Mouse (Mus musculus) neural tube, embryonic 13.5 days (tissue): Measurements from ENCODE around the gene Kmt2d. TPM values are rescaled to one million over a fixed set of nuclear protein-coding genes. Genes with fewer than 3 reads are reported as not detected.
"Not testable (repeated sequence)": the region's sequence is repeated elsewhere in the genome, so short reads cannot be mapped to it uniquely, and the experiment has no call there.

Source experiments
- ATAC-seq: fragments of 200-750 bp; cut with Nextera tagmentation; 2 replicates; pipeline ENCODE4 v1.8.0; 2017; ENCODE audit warnings: low read depth, mild to moderate bottlenecking, moderate TSS enrichment, moderate library complexity
- H3K27ac ChIP-seq: fragments of 300-500 bp; sonication (generic); replicated peaks from 2 replicates; pipeline ENCODE4 v1.5.1; 2015; ENCODE audit warnings: moderate library complexity, mild to moderate bottlenecking, inconsistent platforms
- H3K27me3 ChIP-seq: fragments of 300-500 bp; sonication (generic); 2 replicates; pipeline ENCODE4 v1.6.1; 2015; ENCODE audit warnings: mild to moderate bottlenecking, inconsistent platforms
- H3K36me3 ChIP-seq: fragments of 300-500 bp; sonication (generic); 2 replicates; pipeline ENCODE4 v1.6.1; 2015; ENCODE audit warnings: mild to moderate bottlenecking, inconsistent platforms
- H3K4me1 ChIP-seq: fragments of 300-500 bp; sonication (generic); replicated peaks from 2 replicates; pipeline ENCODE4 v1.6.1; 2015; ENCODE audit warnings: inconsistent platforms
- H3K4me2 ChIP-seq: fragments of 300-500 bp; sonication (generic); 2 replicates; pipeline ENCODE4 v1.6.1; 2015; ENCODE audit warnings: inconsistent platforms, mild to moderate bottlenecking, moderate library complexity
- H3K4me3 ChIP-seq: fragments of 300-500 bp; sonication (generic); 2 replicates; pipeline ENCODE4 v1.5.1; 2015; ENCODE audit warnings: mild to moderate bottlenecking, inconsistent platforms
- H3K9ac ChIP-seq: fragments of 300-500 bp; sonication (generic); 2 replicates; pipeline ENCODE4 v1.6.1; 2015; ENCODE audit warnings: moderate library complexity, mild to moderate bottlenecking, inconsistent platforms
- H3K9me3 ChIP-seq: fragments of 300-500 bp; sonication (generic); 2 replicates; pipeline ENCODE4 v1.6.1; 2016; ENCODE audit warnings: inconsistent platforms
- WGBS: fragments of 180-500 bp; shearing (Covaris S2); methylation state at CpG from one replicate; pipeline ENCODE4 v1.1.7; 2015; 5-methylcytosine and 5-hydroxymethylcytosine counted together
- polyA plus RNA-seq: library from polyadenylated mRNA; unstranded; fragments of >200 nt; fragmentation: Nextera tagmentation; extraction: Ambion mirVana; gene quantifications from 2 replicates; pipeline ENCODE4 v1.2.1, GENCODE M21; 2015

The Kmt2d gene
- 9.7 and 10.8 TPM in 2 replicates for polyA plus RNA-seq

- Histone ChIP-seq H3K4me1 (peaks cover 49% of the 10 kb centered on the region), H3K27me3 (no peaks in the 10 kb centered on the region), H3K4me3 (peak within 1 kb of the TSS; percentile 98), H3K9me3 (no peaks in the 10 kb centered on the region), H3K27ac (peak within 1 kb of the TSS; percentile 99), H3K36me3 (peaks cover 5% of the 10 kb centered on the region), H3K9ac (peak within 1 kb of the TSS; percentile 99), H3K4me2 (peak within 1 kb of the TSS; percentile 100)
- under 1% methylated on average over 60 of the region's 94 CpGs for WGBS
- ATAC-seq = peak; percentile 57
These were observed at the start of gene Kmt2d for GRCm38 (mm10) chr15:98871070-98871915. TSS of gene Kmt2d (minus strand) at chr15:98871204.

GRCm38 (mm10) chr15:98918499-98918895 lies 47.5 kb upstream of the Kmt2d start:
- H3K27me3 ChIP-seq, H3K9me3 ChIP-seq, ATAC-seq: not testable (repeated sequence)
- H3K27ac ChIP-seq = peak overlapping the region; percentile 79
- peak overlapping the region; percentile 79 for H3K4me2 ChIP-seq
- H3K36me3 ChIP-seq = peaks cover 16% of the 10 kb centered on the region
- peak overlapping the region; percentile 84 for H3K4me3 ChIP-seq
- H3K4me1 ChIP-seq = peaks cover 36% of the 10 kb centered on the region
- H3K9ac ChIP-seq = peak overlapping the region; percentile 70
- 30% methylated on average over 8 of the region's 8 CpGs for WGBS

DNA sequence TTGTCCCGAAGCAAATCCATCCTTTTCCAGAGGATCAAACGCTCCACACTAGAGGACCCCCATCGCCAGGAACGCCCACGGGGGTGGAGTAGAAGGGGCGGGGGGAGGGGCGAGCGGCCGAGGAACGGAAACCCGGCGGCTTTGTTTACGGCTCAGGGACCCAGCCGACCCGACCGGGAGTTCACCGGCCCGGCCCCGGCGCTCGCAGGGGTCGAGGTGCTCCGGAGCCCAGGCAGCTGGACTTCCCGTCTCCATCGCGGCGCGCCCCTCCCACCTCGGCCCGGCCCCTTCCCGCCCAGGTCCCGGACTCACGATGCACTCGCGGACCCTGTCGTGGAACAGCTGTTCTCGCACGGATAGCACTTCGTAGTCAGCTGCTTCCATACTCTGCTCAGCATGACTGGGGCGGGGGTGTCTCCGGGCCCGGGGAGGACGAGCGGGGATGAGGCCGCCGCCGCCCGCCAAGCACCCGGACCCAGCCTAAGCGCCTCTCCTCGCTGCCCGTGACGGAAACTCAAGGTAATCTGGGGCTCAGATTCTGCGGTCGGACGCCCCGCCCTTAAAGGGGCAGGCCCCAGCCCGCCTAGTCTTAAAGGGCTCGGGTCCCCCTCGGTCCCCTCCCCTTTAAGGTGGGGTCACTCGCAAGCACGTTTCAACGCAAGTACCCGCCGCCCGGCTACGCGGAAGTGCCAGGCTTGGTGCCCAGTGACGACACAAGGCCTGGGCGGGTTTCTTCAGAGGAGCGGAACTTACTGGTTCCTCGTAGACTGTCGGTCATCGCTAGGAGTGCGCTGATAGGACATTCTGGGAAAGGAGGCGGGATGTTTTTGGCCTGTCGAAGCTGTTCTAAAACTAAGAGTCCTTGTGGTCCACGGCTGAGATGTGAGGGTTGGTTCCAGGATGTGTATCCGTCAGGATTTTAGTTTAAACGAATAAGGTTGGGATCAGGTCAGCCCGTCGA lies 46.8 kb upstream of the Kmt2d start, which contains the start of gene Lmbr1l:
TSS of gene Lmbr1l (minus strand) at position 694 of the 961 bp plus-strand sequence.
- under 1% methylated on average over 82 of the region's 82 CpGs for WGBS
- Histone ChIP-seq H3K4me1 (peaks cover 36% of the 10 kb centered on the region), H3K9ac (peak within 1 kb of the TSS; percentile 92), H3K36me3 (peaks cover 23% of the 10 kb centered on the region), H3K27ac (peak within 1 kb of the TSS; percentile 95), H3K9me3 (no peaks in the 10 kb centered on the region), H3K4me2 (peak within 1 kb of the TSS; percentile 79), H3K27me3 (no peaks in the 10 kb centered on the region), H3K4me3 (peak within 1 kb of the TSS; percentile 84)
- peak; percentile 99 for ATAC-seq

DNA sequence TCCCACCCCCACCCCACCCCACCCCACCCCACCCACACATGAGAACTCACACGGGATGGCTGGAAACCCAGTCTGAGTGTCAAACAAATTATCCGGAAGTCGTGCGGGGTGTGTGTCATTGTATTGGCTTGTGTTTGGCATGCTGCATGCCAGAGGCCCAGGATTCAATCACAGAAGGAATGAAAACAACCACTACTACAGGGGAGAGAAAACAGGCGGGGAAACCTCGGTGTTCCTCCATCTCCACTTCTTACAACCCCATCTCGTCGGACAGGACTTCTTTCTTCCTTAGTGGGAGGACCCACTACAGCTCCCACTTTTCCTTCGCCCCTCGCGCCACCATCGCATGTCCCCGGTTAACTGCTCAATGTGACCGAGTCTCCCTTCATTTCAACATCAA lies 46.1 kb upstream of the Kmt2d start:
- 1% methylated on average over 14 of the region's 14 CpGs for WGBS
- peak overlapping the region; percentile 84 for H3K4me3 ChIP-seq
- no peak; the same call in 1 of the 2 replicates for ATAC-seq
- peak overlapping the region; percentile 92 for H3K9ac ChIP-seq
- no peaks in the 10 kb centered on the region for H3K9me3 ChIP-seq
- peaks cover 36% of the 10 kb centered on the region for H3K4me1 ChIP-seq
- H3K27me3 ChIP-seq = no peaks in the 10 kb centered on the region
- H3K27ac ChIP-seq = peak overlapping the region; percentile 95
- H3K4me2 ChIP-seq = peak overlapping the region; percentile 79
- peaks cover 30% of the 10 kb centered on the region for H3K36me3 ChIP-seq

- no peaks in the 10 kb centered on the region for H3K9me3 ChIP-seq
- 92% methylated on average over 4 of the region's 4 CpGs for WGBS
- no peak for ATAC-seq
- H3K4me2 ChIP-seq = peak overlapping the region; percentile 79
- H3K27ac ChIP-seq = no peak overlapping the region
- H3K4me1 ChIP-seq = peaks cover 36% of the 10 kb centered on the region
- no peaks in the 10 kb centered on the region for H3K27me3 ChIP-seq
- H3K4me3 ChIP-seq = peak overlapping the region; percentile 84
- peaks cover 41% of the 10 kb centered on the region for H3K36me3 ChIP-seq
- peak overlapping the region; percentile 92 for H3K9ac ChIP-seq
These were observed 45.0 kb upstream of the Kmt2d start for GRCm38 (mm10) chr15:98916016-98916415.

DNA sequence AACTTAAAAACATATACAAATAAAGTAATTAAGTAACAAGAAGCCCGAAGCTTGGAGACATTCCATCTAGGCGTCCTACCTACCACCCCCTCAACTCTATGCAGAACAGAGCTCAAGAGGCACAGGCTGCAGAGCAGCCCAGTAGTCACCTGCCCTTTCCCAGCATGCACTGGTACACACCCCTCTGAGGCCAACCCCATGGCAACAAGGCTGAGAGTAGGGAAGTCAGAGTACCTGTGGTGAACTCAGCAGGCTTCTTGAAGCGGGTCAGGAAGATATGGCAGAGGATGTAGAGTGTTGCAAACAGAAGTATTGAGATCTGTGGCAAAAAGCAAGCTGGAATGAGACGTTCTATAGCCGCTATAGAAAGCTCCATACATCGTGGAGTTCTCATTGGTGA lies 43.9 kb upstream of the Kmt2d start:
- ATAC-seq = no peak
- H3K4me1 ChIP-seq = peaks cover 36% of the 10 kb centered on the region
- peak overlapping the region; percentile 79; the same call in 1 of the 2 replicates for H3K4me2 ChIP-seq
- H3K9ac ChIP-seq = no peak overlapping the region
- H3K27ac ChIP-seq = no peak overlapping the region
- peaks cover 51% of the 10 kb centered on the region for H3K36me3 ChIP-seq
- no peaks in the 10 kb centered on the region for H3K27me3 ChIP-seq
- no peak overlapping the region for H3K4me3 ChIP-seq
- 93% methylated on average over 6 of the region's 6 CpGs for WGBS
- no peaks in the 10 kb centered on the region for H3K9me3 ChIP-seq

GRCm38 (mm10) chr15:98904692-98905091 lies 33.7 kb upstream of the Kmt2d start:
- WGBS = 27% methylated on average over 10 of the region's 10 CpGs
- H3K4me1 ChIP-seq = no peaks in the 10 kb centered on the region
- no peak for ATAC-seq
- H3K9me3 ChIP-seq = no peaks in the 10 kb centered on the region
- no peak overlapping the region for H3K4me2 ChIP-seq
- no peak overlapping the region for H3K27ac ChIP-seq
- H3K36me3 ChIP-seq = peaks cover 65% of the 10 kb centered on the region
- H3K9ac ChIP-seq = no peak overlapping the region
- H3K4me3 ChIP-seq = no peak overlapping the region
- peaks cover 17% of the 10 kb centered on the region for H3K27me3 ChIP-seq

DNA sequence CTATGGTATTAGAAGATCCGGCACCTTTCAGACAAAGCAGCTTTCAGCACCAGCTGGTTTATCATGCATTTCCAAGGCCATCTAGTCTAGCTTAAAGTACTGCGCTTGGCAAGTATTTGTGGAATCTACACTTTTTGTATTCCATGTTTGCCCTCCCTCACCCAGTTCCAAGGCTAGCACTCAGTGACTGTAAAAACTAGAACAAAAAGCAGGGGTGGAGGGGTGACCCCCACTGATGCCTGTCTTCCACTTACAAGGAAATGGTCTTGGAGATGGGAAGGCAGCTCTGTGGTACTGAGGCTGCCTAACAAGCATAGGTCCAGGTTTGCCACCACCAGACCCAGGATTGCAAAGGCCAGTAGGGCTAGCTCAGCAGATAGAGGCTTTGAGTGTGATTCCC lies 31.6 kb upstream of the Kmt2d start:
- peaks cover 37% of the 10 kb centered on the region for H3K27me3 ChIP-seq
- H3K27ac ChIP-seq = no peak overlapping the region
- no peak overlapping the region for H3K4me2 ChIP-seq
- ATAC-seq = no peak
- WGBS = 91% methylated on average over 2 of the region's 2 CpGs
- H3K4me3 ChIP-seq = no peak overlapping the region
- H3K4me1 ChIP-seq = peaks cover 12% of the 10 kb centered on the region
- H3K9me3 ChIP-seq = no peaks in the 10 kb centered on the region
- peaks cover 44% of the 10 kb centered on the region for H3K36me3 ChIP-seq
- H3K9ac ChIP-seq = no peak overlapping the region

- Histone ChIP-seq H3K27ac (no peak overlapping the region), H3K9ac (no peak overlapping the region), H3K36me3 (peaks cover 34% of the 10 kb centered on the region), H3K4me1 (peaks cover 15% of the 10 kb centered on the region), H3K27me3 (peaks cover 48% of the 10 kb centered on the region), H3K4me2 (no peak overlapping the region), H3K9me3 (no peaks in the 10 kb centered on the region), H3K4me3 (no peak overlapping the region)
- ATAC-seq = no peak
- 74% methylated on average over 1 of the region's 1 CpGs for WGBS
These were observed 30.5 kb upstream of the Kmt2d start for GRCm38 (mm10) chr15:98901530-98901929.

DNA sequence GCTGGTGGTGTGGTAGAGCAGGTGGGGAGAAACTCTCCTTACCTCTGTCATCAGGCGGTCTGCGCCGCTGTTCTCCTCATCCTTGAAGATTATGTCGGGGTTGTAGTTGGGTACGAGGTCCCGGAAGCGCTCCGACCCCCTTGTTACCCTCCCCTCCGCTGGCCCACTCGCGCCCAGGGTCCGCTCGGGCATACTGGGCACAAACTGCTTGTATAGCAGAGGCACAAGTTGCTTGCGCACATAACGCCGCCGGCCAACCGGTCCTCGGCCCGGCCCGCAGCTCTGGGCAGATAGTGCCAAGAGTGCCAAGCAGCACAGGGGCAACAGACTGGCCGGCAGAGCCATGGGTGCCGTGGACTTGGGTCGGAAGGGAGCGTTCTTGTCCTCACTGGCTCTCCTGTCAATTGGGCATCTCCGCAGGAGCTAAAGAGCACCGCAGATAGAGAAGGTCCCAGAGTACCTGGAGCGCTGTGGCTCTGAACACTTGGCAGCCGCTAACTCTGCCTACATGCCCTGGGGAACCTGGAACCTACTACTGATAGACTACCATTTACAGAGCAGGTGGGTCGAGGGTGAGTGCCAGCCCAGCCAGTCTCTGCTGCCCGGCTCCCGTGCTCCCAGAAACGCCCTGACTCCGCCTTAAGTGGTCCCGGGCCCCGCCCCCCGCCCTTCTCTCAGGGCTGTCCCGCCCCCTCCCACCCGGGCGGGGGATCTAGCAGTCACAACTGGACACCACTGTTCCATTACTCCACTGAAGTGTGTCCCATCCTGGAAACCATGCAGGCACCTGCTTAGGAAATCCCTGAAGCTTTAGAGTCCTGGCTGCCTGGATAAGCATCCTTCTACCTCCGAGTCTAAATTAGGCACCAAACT lies 27.2 kb upstream of the Kmt2d start, which contains the start of gene Dhh:
TSS of gene Dhh (minus strand) at position 613 of the 873 bp plus-strand sequence.
- WGBS = 1% methylated on average over 41 of the region's 41 CpGs
- H3K36me3 ChIP-seq = peaks cover 2% of the 10 kb centered on the region
- H3K9me3 ChIP-seq = no peaks in the 10 kb centered on the region
- peaks cover 82% of the 10 kb centered on the region for H3K27me3 ChIP-seq
- H3K9ac ChIP-seq = peak within 1 kb of the TSS; percentile 52; the same call in 1 of the 2 replicates
- H3K4me2 ChIP-seq = peak within 1 kb of the TSS; percentile 90
- peak within 1 kb of the TSS; percentile 26 for H3K4me3 ChIP-seq
- no peak for ATAC-seq
- H3K27ac ChIP-seq = no peak within 1 kb of the TSS
- peaks cover 42% of the 10 kb centered on the region for H3K4me1 ChIP-seq

- H3K36me3 ChIP-seq = no peaks in the 10 kb centered on the region
- peak overlapping the region; percentile 90 for H3K4me2 ChIP-seq
- peak overlapping the region; percentile 52; the same call in 1 of the 2 replicates for H3K9ac ChIP-seq
- peak overlapping the region; percentile 26 for H3K4me3 ChIP-seq
- WGBS = 0% methylated on average over 10 of the region's 10 CpGs
- ATAC-seq = no peak
- H3K27ac ChIP-seq = no peak overlapping the region
- H3K4me1 ChIP-seq = peaks cover 42% of the 10 kb centered on the region
- peaks cover 89% of the 10 kb centered on the region for H3K27me3 ChIP-seq
- no peaks in the 10 kb centered on the region for H3K9me3 ChIP-seq
These were observed 26.5 kb upstream of the Kmt2d start for GRCm38 (mm10) chr15:98897495-98897894.
